Mouse (Mus musculus) small intestine, adult 2 months (tissue): Measurements from ENCODE around the gene Dsp. TPM values are rescaled to one million over a fixed set of nuclear protein-coding genes. Genes with fewer than 3 reads are reported as not detected.
A peak's percentile ranks its signal among the peaks of the same experiment; 100 is the strongest.

Experiments used
- H3K27ac ChIP-seq: fragments of 200-500 bp; 2 replicates; pipeline ENCODE4 v1.5.1; 2012; ENCODE audit warnings: low read depth, low read length, control low read depth, inconsistent platforms; ENCODE audit not compliant: insufficient read depth
- H3K27me3 ChIP-seq: fragments of 200-500 bp; 2 replicates; pipeline ENCODE4 v1.6.1; 2012; ENCODE audit warnings: mild to moderate bottlenecking, moderate library complexity, low read length, inconsistent platforms; ENCODE audit not compliant: control insufficient read depth, insufficient read depth
- H3K36me3 ChIP-seq: fragments of 200-500 bp; 2 replicates; pipeline ENCODE4 v1.6.1; 2012; ENCODE audit warnings: mild to moderate bottlenecking, low read length, control low read depth, inconsistent platforms; ENCODE audit not compliant: control insufficient read depth, insufficient read depth
- H3K4me1 ChIP-seq: fragments of 200-500 bp; 2 replicates; pipeline ENCODE4 v1.6.1; 2012; ENCODE audit warnings: low read length, inconsistent platforms, mixed read lengths; ENCODE audit not compliant: control insufficient read depth, insufficient read depth, insufficient read length
- H3K4me3 ChIP-seq: fragments of 200-500 bp; 2 replicates; pipeline ENCODE4 v1.5.1; 2012; ENCODE audit warnings: low read depth, mild to moderate bottlenecking, control low read depth, inconsistent platforms, low read length, moderate library complexity
- CTCF ChIP-seq: fragments of 200-500 bp; IDR thresholded peaks from 2 replicates; pipeline ENCODE4 v1.5.1; 2012; ENCODE audit warnings: low read depth, mild to moderate bottlenecking, control low read depth, inconsistent platforms, low read length, moderate library complexity, mixed read lengths; ENCODE audit not compliant: insufficient replicate concordance, insufficient read length; ENCODE audit errors: extremely low read depth
- POLR2A ChIP-seq: fragments of 200-500 bp; IDR thresholded peaks from 2 replicates; pipeline ENCODE4 v1.6.1; 2012; ENCODE audit warnings: low read depth, mild to moderate bottlenecking, control low read depth, inconsistent platforms, low read length, moderate library complexity
- WGBS: fragments of 180-500 bp; shearing (Covaris S2); methylation state at CpG from one replicate; pipeline ENCODE4 v1.1.7; 2018; 5-methylcytosine and 5-hydroxymethylcytosine counted together
- polyA plus RNA-seq: library from polyadenylated mRNA; depleted of rRNA; stranded (reverse); fragments of >200 nt; gene quantifications from 2 replicates; pipeline ENCODE4 v1.2.3, GENCODE M21; 2012

Gene Dsp
- polyA plus RNA-seq, 1 experiment = 43.0 TPM

DNA sequence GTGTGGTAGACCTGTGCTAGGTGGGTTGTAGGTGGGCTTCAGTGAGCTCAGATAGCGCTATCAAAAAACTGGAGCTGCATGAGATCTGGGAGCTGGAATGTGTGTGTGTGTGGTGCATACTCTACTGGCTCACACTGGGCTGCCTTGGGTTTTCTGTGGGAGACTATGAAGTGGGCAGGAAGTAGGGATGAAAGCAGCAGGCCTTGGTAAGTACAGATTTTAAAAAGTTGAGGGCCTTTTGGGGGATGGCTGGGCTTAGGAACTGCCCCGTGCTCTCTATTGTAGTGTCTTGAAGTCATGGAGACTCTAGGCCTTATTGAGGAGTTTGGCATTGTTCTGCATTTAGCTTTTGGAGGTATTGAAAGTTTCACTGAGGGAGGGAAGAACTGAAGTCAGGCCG is 67.6 kb downstream of the Dsp start:
- WGBS = 95% methylated on average over 3 of the region's 3 CpGs
- TF ChIP-seq POLR2A (no peak), CTCF (no peak)
- no peak overlapping the region for H3K27ac ChIP-seq
- no peak overlapping the region for H3K4me3 ChIP-seq
- H3K36me3 ChIP-seq = peaks cover 73% of the 10 kb centered on the region
- no peaks in the 10 kb centered on the region for H3K4me1 ChIP-seq
- no peaks in the 10 kb centered on the region for H3K27me3 ChIP-seq

DNA sequence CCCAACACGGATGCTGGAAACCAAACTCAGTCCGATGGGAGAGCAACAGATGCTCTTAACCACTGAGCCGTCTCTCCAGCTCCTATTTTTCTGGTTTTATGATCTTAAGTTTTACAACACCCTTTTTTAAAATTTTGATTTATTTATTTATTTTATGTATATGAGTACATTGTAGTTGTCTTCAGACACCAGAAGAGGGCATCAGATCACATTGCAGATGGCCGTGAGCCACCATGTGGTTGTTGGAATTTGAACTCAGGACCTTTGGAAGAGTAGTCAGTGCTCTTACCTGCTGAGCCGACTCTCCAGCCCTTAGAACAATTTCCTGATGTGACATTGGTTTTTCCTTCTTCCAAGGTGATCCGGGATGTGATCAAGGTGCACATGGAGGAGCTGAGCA is 69.2 kb downstream of the Dsp start:
- no peak for TF ChIP-seq CTCF
- TF ChIP-seq POLR2A = no peak
- Histone ChIP-seq H3K4me1 (no peaks in the 10 kb centered on the region), H3K27ac (no peak overlapping the region), H3K4me3 (no peak overlapping the region), H3K27me3 (no peaks in the 10 kb centered on the region), H3K36me3 (peaks cover 79% of the 10 kb centered on the region)
- 81% methylated on average over 6 of the region's 6 CpGs for WGBS

DNA sequence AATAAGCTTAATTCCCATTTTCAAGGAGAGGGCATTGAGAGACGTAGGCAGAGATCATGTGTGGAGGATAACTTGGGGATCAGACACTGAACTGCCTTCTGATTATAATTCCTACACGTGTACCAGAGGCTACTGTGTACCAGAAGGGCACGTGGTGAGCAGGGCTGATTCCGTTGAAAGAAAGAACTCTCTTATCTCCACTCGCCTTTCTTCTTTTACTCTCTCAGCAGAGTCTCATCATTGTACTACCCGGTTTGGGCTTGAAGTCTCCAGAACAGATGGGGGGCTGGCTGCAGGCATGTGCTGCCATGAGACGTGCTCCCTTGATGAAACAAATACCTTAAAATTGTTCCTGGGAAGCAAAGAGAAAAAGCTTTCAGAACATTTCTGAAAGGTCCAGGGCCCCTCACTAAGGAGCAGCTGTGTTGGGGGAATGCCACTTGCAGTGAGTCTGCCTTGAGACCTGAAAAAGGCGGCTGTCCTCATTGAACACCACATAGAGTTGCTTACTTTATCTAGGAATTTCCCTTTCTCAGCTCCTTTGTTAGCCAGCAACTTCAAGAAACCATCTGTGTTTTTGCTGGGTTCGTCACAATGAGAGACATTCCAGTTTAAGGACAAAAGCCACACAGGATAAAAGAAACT is 79.2 kb downstream of the Dsp start:
- 83% methylated on average over 9 of the region's 9 CpGs for WGBS
- H3K4me1 ChIP-seq = no peaks in the 10 kb centered on the region
- peaks cover 18% of the 10 kb centered on the region for H3K36me3 ChIP-seq
- TF ChIP-seq CTCF (no peak), POLR2A (no peak)
- no peaks in the 10 kb centered on the region for H3K27me3 ChIP-seq
- H3K27ac ChIP-seq = no peak overlapping the region
- no peak overlapping the region for H3K4me3 ChIP-seq

DNA sequence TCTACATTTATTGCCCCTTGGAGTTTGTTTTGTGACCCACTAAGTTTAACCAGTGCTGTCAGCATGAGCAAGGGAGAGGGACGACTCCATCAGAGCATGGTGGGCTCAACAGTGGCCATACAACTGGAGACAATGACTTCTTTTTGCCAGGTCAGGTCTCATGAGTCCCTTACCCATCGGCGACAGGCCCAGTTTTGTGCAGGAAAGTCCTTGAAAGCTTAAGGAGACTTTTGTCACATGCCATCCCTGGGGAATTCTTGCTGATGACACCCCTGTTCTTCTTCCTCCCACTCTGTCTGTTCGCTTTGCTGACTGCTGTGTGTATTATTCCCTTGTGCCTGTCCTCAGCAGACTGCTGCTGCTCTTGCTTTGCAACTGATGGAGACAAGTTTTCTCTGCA is 81.3 kb downstream of the Dsp start:
- H3K4me3 ChIP-seq = no peak overlapping the region
- no peak for TF ChIP-seq POLR2A
- no peak for TF ChIP-seq CTCF
- WGBS = 76% methylated on average over 4 of the region's 4 CpGs
- no peaks in the 10 kb centered on the region for H3K4me1 ChIP-seq
- H3K36me3 ChIP-seq = peaks cover 9% of the 10 kb centered on the region
- no peak overlapping the region for H3K27ac ChIP-seq
- no peaks in the 10 kb centered on the region for H3K27me3 ChIP-seq

DNA sequence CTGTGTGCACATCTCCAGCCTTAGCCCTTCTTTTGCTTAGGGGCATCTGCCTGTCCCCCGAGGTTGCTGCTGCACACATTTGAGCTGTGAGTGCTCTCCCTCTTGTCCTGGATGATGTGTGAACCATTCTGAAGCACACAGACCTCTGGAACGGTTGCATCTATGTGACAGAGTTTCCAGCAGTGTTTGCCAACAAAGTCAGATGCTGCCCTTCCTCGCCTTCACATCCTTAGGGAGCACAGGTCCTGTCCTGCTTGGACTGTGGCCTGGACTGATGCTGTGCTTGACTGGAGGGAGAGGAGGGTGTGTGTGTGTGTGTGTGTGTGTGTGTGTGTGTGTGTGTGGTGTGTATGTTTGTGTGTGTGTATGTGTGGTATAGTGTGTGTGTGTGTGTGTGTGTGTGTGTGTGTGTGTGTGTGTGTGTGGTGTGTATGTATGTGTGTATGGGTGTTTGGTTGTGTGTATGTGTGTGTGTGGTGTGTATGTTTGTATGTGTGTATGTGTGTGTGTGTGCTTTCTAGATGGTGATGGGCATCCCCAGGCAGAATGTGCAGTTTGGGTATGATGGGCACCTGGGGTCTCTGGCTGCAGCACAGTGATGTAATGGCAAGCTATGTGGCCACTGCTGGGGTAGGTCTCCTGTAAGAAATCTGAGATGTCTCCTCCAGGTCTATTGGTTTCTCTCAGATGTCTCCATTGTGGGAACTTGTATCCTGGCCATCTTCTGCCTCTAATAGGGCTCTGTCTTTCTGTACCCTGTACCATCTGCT is 81.9 kb downstream of the Dsp start:
- TF ChIP-seq CTCF (no peak), POLR2A (no peak)
- WGBS = 43% methylated on average over 3 of the region's 3 CpGs
- Histone ChIP-seq H3K27ac (no peak overlapping the region), H3K36me3 (peaks cover 5% of the 10 kb centered on the region; the same call in 1 of the 2 replicates), H3K4me3 (no peak overlapping the region), H3K4me1 (no peaks in the 10 kb centered on the region), H3K27me3 (no peaks in the 10 kb centered on the region)

DNA sequence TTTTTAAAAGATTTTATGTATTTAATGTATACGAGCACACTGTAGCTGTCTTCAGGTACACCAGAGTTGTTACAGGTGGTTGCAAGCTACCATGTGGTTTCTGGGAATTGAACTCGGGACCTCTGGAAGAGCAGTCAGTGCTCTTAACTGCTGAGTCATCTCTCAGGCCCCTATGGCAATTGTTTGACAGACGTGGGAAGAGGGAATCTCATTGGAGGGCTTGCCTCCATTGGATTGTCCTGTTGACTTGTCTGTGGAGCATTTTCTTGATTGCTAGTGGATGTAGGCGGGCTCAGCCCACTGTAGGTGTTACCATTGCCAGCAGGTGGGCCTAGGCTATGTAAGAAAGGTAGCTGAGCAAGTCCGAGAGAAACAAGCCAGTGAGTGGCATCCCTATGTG is 83.6 kb downstream of the Dsp start:
- Histone ChIP-seq H3K4me1 (no peaks in the 10 kb centered on the region), H3K27me3 (no peaks in the 10 kb centered on the region), H3K36me3 (no peaks in the 10 kb centered on the region), H3K27ac (no peak overlapping the region), H3K4me3 (no peak overlapping the region)
- 78% methylated on average over 5 of the region's 5 CpGs for WGBS
- TF ChIP-seq CTCF = no peak
- TF ChIP-seq POLR2A = no peak

DNA sequence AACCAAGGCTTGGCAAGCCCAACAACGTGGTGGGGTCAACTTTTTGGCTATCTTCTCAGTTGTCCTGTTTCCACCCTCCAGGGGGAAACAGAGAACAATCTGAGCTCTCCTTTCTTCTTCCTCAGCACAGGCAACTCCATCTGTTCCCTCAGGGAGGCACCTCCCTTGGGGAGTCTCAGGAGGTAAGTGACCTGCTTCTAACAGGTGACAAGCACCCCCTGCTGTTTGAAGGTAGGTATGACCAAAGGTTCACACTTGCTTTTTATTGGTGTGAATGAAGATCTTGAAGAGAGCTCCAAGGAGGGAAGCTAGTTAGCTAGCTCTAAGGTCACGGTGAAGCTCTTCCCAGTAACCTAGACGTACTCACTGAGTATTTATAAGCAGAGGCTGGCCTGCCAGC is 84.3 kb downstream of the Dsp start:
- WGBS = 72% methylated on average over 3 of the region's 3 CpGs

More for the DNA sequence above, 84.3 kb downstream of the Dsp start:
- no peaks in the 10 kb centered on the region for H3K36me3 ChIP-seq
- H3K4me1 ChIP-seq = no peaks in the 10 kb centered on the region
- no peaks in the 10 kb centered on the region for H3K27me3 ChIP-seq
- TF ChIP-seq CTCF = peak; percentile 42; the same call in 1 of the 2 replicates
- no peak for TF ChIP-seq POLR2A
- no peak overlapping the region for H3K4me3 ChIP-seq
- H3K27ac ChIP-seq = no peak overlapping the region
